Mouse (Mus musculus) MEL (cell line): ENCODE results near the gene AC124502.3.

Experiments
- BHLHE40 ChIP-seq: IDR thresholded peaks from 2 replicates; pipeline ENCODE4 v1.6.1; 2012; ENCODE audit warnings: low read depth, mild to moderate bottlenecking, inconsistent platforms, low read length, improper control_type of control experiment, borderline replicate concordance
- CHD1 ChIP-seq: IDR thresholded peaks from 2 replicates; pipeline ENCODE4 v1.6.1; 2012; ENCODE audit warnings: low read depth, mild to moderate bottlenecking, inconsistent platforms, low read length, improper control_type of control experiment
- CTCF ChIP-seq, 3 experiments: IDR thresholded peaks in 2 of 3; conservative IDR thresholded peaks in 1 of 3; 2 replicates each; pipeline ENCODE4 v1.5.1; 2011 to 2012; ENCODE audit warnings: low read length in 3 of 3, low read depth in 2 of 3, mild to moderate bottlenecking in 2 of 3, improper control_type of control experiment in 1 of 3, inconsistent platforms in 1 of 3, mixed read lengths in 1 of 3, moderate library complexity in 1 of 3; ENCODE audit not compliant: control insufficient read depth in 1 of 3, insufficient read depth in 1 of 3, poor library complexity in 1 of 3, severe bottlenecking in 1 of 3
- EP300 ChIP-seq, 2 experiments: IDR thresholded peaks; 2 replicates each; pipeline ENCODE4 v1.6.1; 2011; ENCODE audit warnings: improper control_type of control experiment in 2 of 2, low read length in 2 of 2, low read depth in 1 of 2, mild to moderate bottlenecking in 1 of 2
- MEF2A ChIP-seq: IDR thresholded peaks from 2 replicates; pipeline ENCODE4 v1.6.1; 2014; ENCODE audit warnings: low read depth, mild to moderate bottlenecking, inconsistent platforms, low read length, improper control_type of control experiment; ENCODE audit not compliant: poor library complexity, insufficient replicate concordance, severe bottlenecking; ENCODE audit errors: extremely low read depth
- SIN3A ChIP-seq: IDR thresholded peaks from 2 replicates; pipeline ENCODE4 v1.6.1; 2012; ENCODE audit warnings: low read length, improper control_type of control experiment, inconsistent platforms
- SMC3 ChIP-seq: IDR thresholded peaks from 2 replicates; pipeline ENCODE4 v1.6.1; 2011; ENCODE audit warnings: low read depth, low read length, improper control_type of control experiment

- TF ChIP-seq CHD1 = no peak
- no peak for TF ChIP-seq MEF2A
- TF ChIP-seq SIN3A = no peak
- TF ChIP-seq CTCF (IDR thresholded peaks at IDR 0.05 in 2 of 3, conservative IDR thresholded peaks at IDR 0.05 in 1 of 3; ENCODE audit: control insufficient read depth in 1 of 3, insufficient read depth in 1 of 3, low read depth in 2 of 3, low read length in 3 of 3, poor library complexity in 1 of 3, severe bottlenecking in 1 of 3) = no peak
- no peak for TF ChIP-seq BHLHE40
- TF ChIP-seq EP300 (IDR thresholded peaks at IDR 0.05; ENCODE audit: low read depth in 1 of 2, low read length in 2 of 2) = no peak
- no peak for TF ChIP-seq SMC3
Measured at GRCm38 (mm10) chr19:5051031-5051430, 12.3 kb downstream of the AC124502.3 start.
